Mouse (Mus musculus) small intestine, adult 10 weeks (tissue): ENCODE results near the gene Musk. TPM values are rescaled to one million over a fixed set of nuclear protein-coding genes. Genes with fewer than 3 reads are reported as not detected.

ENCODE experiments used
- polyA plus RNA-seq: library from polyadenylated mRNA; stranded (reverse); fragments of 350-450 nt; fragmentation: Illumina TruSeq; extraction: RNeasy Lipid Tissue Mini Kit (QIAGEN cat#74804); gene quantifications from one replicate; pipeline ENCODE4 v1.2.3, GENCODE M21; 2014; ENCODE audit warnings: low replicate concordance

Musk gene
- not detected for polyA plus RNA-seq

GRCm38 (mm10) chr4:58285687-58286086, at the start of gene Musk:
TSS of gene Musk (plus strand) at chr4:58285960.

Other genes with a start within 250 kb of the Musk start
- 0.45 TPM for gene Svep1, start 79.1 kb upstream of the Musk start, polyA plus RNA-seq